Mouse (Mus musculus): ENCODE data around the gene Guk1. TPM values are rescaled to one million over a fixed set of nuclear protein-coding genes. Genes with fewer than 3 reads are reported as not detected.

Gene Guk1
- polyA plus RNA-seq, 1 experiment from 2014 or later, result 136 TPM

DNA sequence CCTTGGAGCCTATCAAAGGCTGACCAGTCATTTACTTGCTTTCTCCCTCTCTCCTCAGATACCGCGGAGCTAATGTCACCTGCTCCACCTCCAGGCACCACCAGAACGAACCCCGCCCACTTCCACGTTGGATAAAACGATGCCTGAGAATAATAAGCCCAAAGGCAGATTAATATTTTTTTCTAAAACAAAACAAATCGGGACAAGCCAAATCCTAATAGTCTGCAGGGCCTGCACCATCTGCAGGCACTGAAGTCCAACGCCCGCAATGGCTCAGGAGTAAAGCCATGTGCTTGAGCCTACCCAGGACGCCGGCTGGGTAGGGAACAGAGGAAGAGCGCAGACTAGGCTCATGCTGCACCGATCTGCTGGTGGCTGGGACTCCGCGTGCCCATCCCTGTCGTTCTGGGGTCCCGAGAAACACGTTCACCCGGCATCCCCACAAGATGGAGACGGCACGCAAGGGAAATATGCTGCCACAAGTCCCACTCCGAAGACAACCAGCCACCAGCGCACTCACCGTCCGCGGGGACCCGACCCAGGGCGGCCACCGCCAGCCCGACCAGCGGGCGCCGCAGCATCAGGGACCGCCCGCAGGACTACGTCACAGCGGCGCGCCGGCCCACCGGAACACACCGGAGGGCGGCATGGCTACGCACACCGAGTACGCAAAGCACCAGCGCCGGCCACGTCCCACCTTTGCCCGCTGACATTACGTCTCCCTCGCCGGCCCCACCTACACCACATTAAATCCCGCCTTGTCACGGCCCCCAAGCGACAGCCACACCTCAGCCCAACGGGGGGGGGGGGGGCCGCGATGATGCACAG is 567 bp downstream of the Guk1 start:
- H3K4me1 ChIP-seq (ENCODE audit: control insufficient read depth in 2 of 2, insufficient read depth in 2 of 2, low read length in 2 of 2), result peaks cover 0 to 4% of the 10 kb centered on the region in 2 experiments; a peak in 1 of 4 replicates
- H3K4me2 ChIP-seq (ENCODE audit: low read length), result peak overlapping the region; percentile 83
- peak overlapping the region; percentile 86 for H3K9ac ChIP-seq (ENCODE audit: low read length)
- H3K4me3 ChIP-seq (ENCODE audit: control insufficient read depth in 1 of 2, insufficient read depth in 1 of 2, low read depth in 1 of 2, low read length in 2 of 2), result peak overlapping the region; percentile 64 to 68
- peaks cover 6% of the 10 kb centered on the region; the same call in 1 of the 2 replicates for H3K36me3 ChIP-seq (ENCODE audit: control insufficient read depth, insufficient read depth, low read length)
- ATAC-seq (ENCODE audit: insufficient number of reproducible peaks, insufficient read depth, low FRiP score, low read depth), result peak; percentile 93
- H3K9me3 ChIP-seq (ENCODE audit: control insufficient read depth, low read length), result no peaks in the 10 kb centered on the region
- H3K27me3 ChIP-seq (ENCODE audit: control insufficient read depth, insufficient read depth, low read length), result no peaks in the 10 kb centered on the region
- H3K27ac ChIP-seq (replicated peaks in 1 of 2; ENCODE audit: control insufficient read depth in 1 of 2, insufficient read depth in 1 of 2, low read depth in 2 of 2, low read length in 2 of 2), result peak overlapping the region; percentile 84 to 91
- under 1% methylated on average over 57 of the region's 59 CpGs for WGBS

DNA sequence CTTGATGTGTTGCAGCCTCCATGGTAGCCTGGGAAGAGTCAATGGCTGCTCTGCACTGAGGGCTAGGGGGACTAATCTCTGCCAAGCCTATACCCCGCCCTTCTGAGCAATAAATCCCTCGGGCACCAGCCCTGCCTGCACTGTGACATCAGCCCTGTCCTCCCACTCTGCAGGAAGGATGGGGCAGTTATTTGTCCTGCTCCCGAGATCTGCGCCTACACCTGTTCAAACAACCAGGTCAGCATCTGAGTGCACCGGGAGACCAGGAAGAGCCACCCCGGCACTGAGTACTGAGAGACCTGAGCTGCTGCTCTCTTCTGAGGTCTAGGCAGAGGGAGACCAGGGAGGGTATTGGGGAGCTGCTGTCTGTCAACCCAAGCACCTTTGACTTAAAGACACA is 4.3 kb downstream of the Guk1 start:
- WGBS, result 78% methylated on average over 6 of the region's 6 CpGs
- H3K9me3 ChIP-seq (ENCODE audit: control insufficient read depth, low read length), result no peaks in the 10 kb centered on the region

DNA sequence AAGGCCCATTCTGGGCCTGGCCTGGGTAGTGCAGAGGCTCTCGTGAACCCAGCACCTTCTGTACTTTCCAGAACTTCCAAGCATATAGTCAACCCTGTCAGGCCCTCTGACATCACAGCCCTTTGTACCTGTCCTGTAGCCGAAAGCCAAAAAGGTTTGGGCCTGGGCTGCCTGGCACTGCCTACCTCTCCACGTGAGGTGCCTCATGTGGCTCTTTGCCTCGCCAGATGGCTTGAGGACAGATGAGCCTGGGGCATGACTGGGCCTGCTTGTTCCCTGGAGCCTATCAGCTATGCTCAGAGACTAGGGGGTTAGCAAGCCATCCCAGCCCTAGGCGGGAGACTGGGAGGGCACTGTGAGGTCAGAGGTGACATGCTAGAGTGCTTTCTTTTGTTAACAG is 6.5 kb downstream of the Guk1 start:
- Histone ChIP-seq H3K27ac (replicated peaks in 1 of 2; ENCODE audit: control insufficient read depth in 1 of 2, insufficient read depth in 1 of 2, low read depth in 2 of 2, low read length in 2 of 2) (no peak overlapping the region), H3K4me2 (ENCODE audit: low read length) (no peak overlapping the region), H3K4me3 (ENCODE audit: control insufficient read depth in 1 of 2, insufficient read depth in 1 of 2, low read depth in 1 of 2, low read length in 2 of 2) (no peak overlapping the region), H3K36me3 (ENCODE audit: control insufficient read depth, insufficient read depth, low read length) (peaks cover 35% of the 10 kb centered on the region), H3K27me3 (ENCODE audit: control insufficient read depth, insufficient read depth, low read length) (no peaks in the 10 kb centered on the region), H3K9ac (ENCODE audit: low read length) (no peak overlapping the region), H3K4me1 (ENCODE audit: control insufficient read depth in 2 of 2, insufficient read depth in 2 of 2, low read length in 2 of 2) (peaks cover 12 to 22% of the 10 kb centered on the region in 2 experiments), H3K9me3 (ENCODE audit: control insufficient read depth, low read length) (no peaks in the 10 kb centered on the region)
- ATAC-seq (ENCODE audit: insufficient number of reproducible peaks, insufficient read depth, low FRiP score, low read depth), result no peak
- WGBS, result 85% methylated on average over 5 of the region's 5 CpGs

More for the DNA sequence above, 4.3 kb downstream of the Guk1 start:
- no peak for ATAC-seq (ENCODE audit: insufficient number of reproducible peaks, insufficient read depth, low FRiP score, low read depth)
- Histone ChIP-seq H3K4me2 (ENCODE audit: low read length) (no peak overlapping the region), H3K27ac (replicated peaks in 1 of 2; ENCODE audit: control insufficient read depth in 1 of 2, insufficient read depth in 1 of 2, low read depth in 2 of 2, low read length in 2 of 2) (no peak overlapping the region), H3K27me3 (ENCODE audit: control insufficient read depth, insufficient read depth, low read length) (no peaks in the 10 kb centered on the region), H3K4me1 (ENCODE audit: control insufficient read depth in 2 of 2, insufficient read depth in 2 of 2, low read length in 2 of 2) (peaks cover 10 to 20% of the 10 kb centered on the region in 2 experiments), H3K9ac (ENCODE audit: low read length) (no peak overlapping the region), H3K36me3 (ENCODE audit: control insufficient read depth, insufficient read depth, low read length) (peaks cover 35% of the 10 kb centered on the region), H3K4me3 (ENCODE audit: control insufficient read depth in 1 of 2, insufficient read depth in 1 of 2, low read depth in 1 of 2, low read length in 2 of 2) (no peak overlapping the region)

DNA sequence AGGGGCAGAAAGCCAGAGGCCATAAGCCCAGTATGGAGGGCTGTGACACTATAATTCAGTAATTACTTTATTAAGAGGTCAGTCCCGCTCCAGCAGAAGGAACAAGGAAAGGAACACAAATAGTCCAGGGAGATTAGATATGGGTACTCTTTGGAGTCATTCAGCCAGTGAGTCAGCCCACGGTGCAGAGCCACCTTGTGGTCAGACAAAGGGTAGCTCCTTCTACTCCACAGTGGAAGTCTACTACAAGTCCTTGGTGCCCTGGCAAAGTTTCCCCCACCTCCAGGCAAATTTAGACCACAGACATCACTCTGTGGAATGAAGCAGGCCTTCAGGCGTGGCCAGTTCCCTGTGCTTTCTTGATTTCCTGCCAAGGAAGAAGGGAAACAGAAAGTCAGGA is 8.2 kb downstream of the Guk1 start:
- Histone ChIP-seq H3K36me3 (ENCODE audit: control insufficient read depth, insufficient read depth, low read length) (peaks cover 35% of the 10 kb centered on the region), H3K4me2 (ENCODE audit: low read length) (peak overlapping the region; percentile 12; the same call in 1 of the 2 replicates), H3K4me3 (ENCODE audit: control insufficient read depth in 1 of 2, insufficient read depth in 1 of 2, low read depth in 1 of 2, low read length in 2 of 2) (no peak overlapping the region), H3K27me3 (ENCODE audit: control insufficient read depth, insufficient read depth, low read length) (0 out of 2 replicates have a peak, but pooled peaks cover 4% of the 10 kb centered on the region), H3K9ac (ENCODE audit: low read length) (peak overlapping the region; percentile 51; the same call in 1 of the 2 replicates), H3K27ac (replicated peaks in 1 of 2; ENCODE audit: control insufficient read depth in 1 of 2, insufficient read depth in 1 of 2, low read depth in 2 of 2, low read length in 2 of 2) (peak overlapping the region; percentile 48 to 55; a peak in 3 of 4 replicates), H3K9me3 (ENCODE audit: control insufficient read depth, low read length) (no peaks in the 10 kb centered on the region), H3K4me1 (ENCODE audit: control insufficient read depth in 2 of 2, insufficient read depth in 2 of 2, low read length in 2 of 2) (peaks cover 15 to 31% of the 10 kb centered on the region in 2 experiments)
- ATAC-seq (ENCODE audit: insufficient number of reproducible peaks, insufficient read depth, low FRiP score, low read depth), result no peak
- WGBS, result 9% methylated on average over 3 of the region's 3 CpGs

DNA sequence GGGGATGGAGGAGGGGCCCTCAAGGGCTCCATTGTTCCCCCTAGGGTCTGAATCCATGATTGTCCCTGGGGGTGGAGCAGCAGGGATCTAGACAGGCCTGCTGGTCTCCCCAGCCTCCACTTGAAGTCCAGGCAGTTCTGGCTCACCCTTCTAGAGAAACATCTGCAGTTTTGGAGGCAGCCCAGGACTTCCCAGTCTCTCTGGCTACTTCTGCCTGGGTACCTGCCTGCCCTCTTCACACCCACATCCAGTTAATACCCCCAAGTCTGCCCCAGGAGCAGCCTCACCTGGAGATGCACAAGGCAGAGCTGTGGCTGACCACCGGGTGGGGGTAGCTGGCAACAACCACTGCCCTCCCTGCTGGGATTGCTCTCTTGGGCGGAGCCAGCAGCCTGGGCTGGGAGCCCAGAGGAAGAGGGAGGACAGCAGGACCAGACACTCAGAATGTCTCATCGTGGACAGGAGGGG is 9.1 kb downstream of the Guk1 start, which contains the start of gene Gjc2:
Gjc2 (minus strand) TSS at position 350 of the 468 bp plus-strand sequence.
- peaks cover 13% of the 10 kb centered on the region for H3K27me3 ChIP-seq (ENCODE audit: control insufficient read depth, insufficient read depth, low read length)
- 32% methylated on average over 3 of the region's 3 CpGs for WGBS
- H3K9me3 ChIP-seq (ENCODE audit: control insufficient read depth, low read length), result no peaks in the 10 kb centered on the region
- peaks cover 15 to 31% of the 10 kb centered on the region in 2 experiments for H3K4me1 ChIP-seq (ENCODE audit: control insufficient read depth in 2 of 2, insufficient read depth in 2 of 2, low read length in 2 of 2)
- peak within 1 kb of the TSS; percentile 51; the same call in 1 of the 2 replicates for H3K9ac ChIP-seq (ENCODE audit: low read length)
- peak within 1 kb of the TSS; percentile 12; the same call in 1 of the 2 replicates for H3K4me2 ChIP-seq (ENCODE audit: low read length)
- H3K27ac ChIP-seq (replicated peaks in 1 of 2; ENCODE audit: control insufficient read depth in 1 of 2, insufficient read depth in 1 of 2, low read depth in 2 of 2, low read length in 2 of 2), result peak within 1 kb of the TSS; percentile 48 to 55; a peak in 3 of 4 replicates
- H3K36me3 ChIP-seq (ENCODE audit: control insufficient read depth, insufficient read depth, low read length), result peaks cover 35% of the 10 kb centered on the region
- 0 out of 2 replicates have a peak, but pooled peaks have one; percentile 17 for ATAC-seq (ENCODE audit: insufficient number of reproducible peaks, insufficient read depth, low FRiP score, low read depth)
- no peak within 1 kb of the TSS for H3K4me3 ChIP-seq (ENCODE audit: control insufficient read depth in 1 of 2, insufficient read depth in 1 of 2, low read depth in 1 of 2, low read length in 2 of 2)

DNA sequence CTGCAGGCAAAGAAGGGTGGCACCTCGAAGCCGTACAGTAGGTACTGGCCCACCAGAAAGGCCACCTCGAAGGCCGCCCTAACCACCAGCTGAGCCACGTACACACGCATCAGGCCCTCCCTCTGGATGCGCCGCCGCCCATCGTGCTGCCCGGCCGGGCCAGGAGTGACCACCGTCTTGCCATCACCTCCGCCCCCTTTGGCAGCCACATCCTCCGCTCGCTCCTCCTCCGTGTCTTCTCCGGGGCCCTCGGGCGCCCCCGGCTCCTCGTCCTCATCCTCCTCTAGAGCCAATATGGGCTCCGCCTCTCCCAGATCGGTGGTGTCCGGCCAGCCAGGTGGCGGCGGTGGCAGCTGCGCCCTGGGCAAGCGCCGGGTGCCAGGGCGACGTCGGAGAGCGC is 15.1 kb downstream of the Guk1 start:
- no peak for ATAC-seq (ENCODE audit: insufficient number of reproducible peaks, insufficient read depth, low FRiP score, low read depth)
- H3K4me1 ChIP-seq (ENCODE audit: control insufficient read depth in 2 of 2, insufficient read depth in 2 of 2, low read length in 2 of 2), result peaks cover 9 to 23% of the 10 kb centered on the region in 2 experiments; a peak in 3 of 4 replicates
- WGBS, result 6% methylated on average over 34 of the region's 34 CpGs
- H3K9ac ChIP-seq (ENCODE audit: low read length), result peak overlapping the region; percentile 47; the same call in 1 of the 2 replicates
- H3K4me3 ChIP-seq (ENCODE audit: control insufficient read depth in 1 of 2, insufficient read depth in 1 of 2, low read depth in 1 of 2, low read length in 2 of 2), result peak overlapping the region; percentile 17 to 37; a peak in 3 of 4 replicates
- peaks cover 57% of the 10 kb centered on the region for H3K27me3 ChIP-seq (ENCODE audit: control insufficient read depth, insufficient read depth, low read length)
- H3K9me3 ChIP-seq (ENCODE audit: control insufficient read depth, low read length), result no peaks in the 10 kb centered on the region
- H3K36me3 ChIP-seq (ENCODE audit: control insufficient read depth, insufficient read depth, low read length), result no peaks in the 10 kb centered on the region
- peak overlapping the region; percentile 58 for H3K4me2 ChIP-seq (ENCODE audit: low read length)
- no peak overlapping the region for H3K27ac ChIP-seq (replicated peaks in 1 of 2; ENCODE audit: control insufficient read depth in 1 of 2, insufficient read depth in 1 of 2, low read depth in 2 of 2, low read length in 2 of 2)

DNA sequence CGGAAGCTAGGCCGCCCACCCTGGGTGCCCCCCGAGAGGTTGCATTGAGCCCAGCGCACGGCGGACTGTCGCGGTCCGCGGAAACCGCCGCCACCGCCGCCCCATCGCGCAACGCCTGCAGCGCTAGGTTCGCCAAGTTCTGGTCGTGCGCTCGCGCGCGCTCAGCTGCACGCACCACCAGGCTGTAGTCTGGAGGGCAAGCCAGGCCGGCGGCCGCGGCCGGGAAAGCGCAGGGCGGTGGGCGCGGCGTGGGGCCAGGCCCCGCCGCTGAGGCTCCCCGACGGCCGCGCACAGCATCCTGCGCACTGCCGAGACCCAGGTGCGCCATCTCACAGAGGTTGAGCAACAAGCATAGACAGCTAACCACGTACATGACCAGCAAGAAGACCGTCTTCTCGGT is 15.5 kb downstream of the Guk1 start:
- H3K4me2 ChIP-seq (ENCODE audit: low read length), result peak overlapping the region; percentile 58
- peak overlapping the region; percentile 47; the same call in 1 of the 2 replicates for H3K9ac ChIP-seq (ENCODE audit: low read length)
- H3K27me3 ChIP-seq (ENCODE audit: control insufficient read depth, insufficient read depth, low read length), result peaks cover 59% of the 10 kb centered on the region
- H3K9me3 ChIP-seq (ENCODE audit: control insufficient read depth, low read length), result no peaks in the 10 kb centered on the region
- H3K4me1 ChIP-seq (ENCODE audit: control insufficient read depth in 2 of 2, insufficient read depth in 2 of 2, low read length in 2 of 2), result peaks cover 9 to 23% of the 10 kb centered on the region in 2 experiments; a peak in 3 of 4 replicates
- peak overlapping the region; percentile 17 to 37; a peak in 3 of 4 replicates for H3K4me3 ChIP-seq (ENCODE audit: control insufficient read depth in 1 of 2, insufficient read depth in 1 of 2, low read depth in 1 of 2, low read length in 2 of 2)
- no peak overlapping the region for H3K27ac ChIP-seq (replicated peaks in 1 of 2; ENCODE audit: control insufficient read depth in 1 of 2, insufficient read depth in 1 of 2, low read depth in 2 of 2, low read length in 2 of 2)
- 5% methylated on average over 48 of the region's 48 CpGs for WGBS
- no peaks in the 10 kb centered on the region for H3K36me3 ChIP-seq (ENCODE audit: control insufficient read depth, insufficient read depth, low read length)
- ATAC-seq (ENCODE audit: insufficient number of reproducible peaks, insufficient read depth, low FRiP score, low read depth), result no peak

Measured in heart, embryonic 14.5 days (tissue).